Mouse (Mus musculus) left cerebral cortex, postnatal 36 days (tissue): Measurements from ENCODE around the gene Sipa1l3. TPM values are rescaled to one million over a fixed set of nuclear protein-coding genes. Genes with fewer than 3 reads are reported as not detected.

Experiments
- DNase-seq, 2 experiments: peaks; one replicate each; pipeline ENCODE4 v3.0.0; 2021 to 2022; ENCODE audit warnings: low spot score in 2 of 2, mixed read lengths in 1 of 2
- intact Hi-C: fragments of 180-260 bp; cut with DNase I; formaldehyde crosslinking; loops from one replicate; pipeline ENCODE4 v1.15.1; 2025
- total RNA-seq, 2 experiments: library from RNA; stranded (reverse); gene quantifications; 2 replicates each; pipeline ENCODE4 v1.2.3; 2021

Gene Sipa1l3
- total RNA-seq, 2 experiments from 2014 or later = 41.2 to 65.2 TPM

DNA sequence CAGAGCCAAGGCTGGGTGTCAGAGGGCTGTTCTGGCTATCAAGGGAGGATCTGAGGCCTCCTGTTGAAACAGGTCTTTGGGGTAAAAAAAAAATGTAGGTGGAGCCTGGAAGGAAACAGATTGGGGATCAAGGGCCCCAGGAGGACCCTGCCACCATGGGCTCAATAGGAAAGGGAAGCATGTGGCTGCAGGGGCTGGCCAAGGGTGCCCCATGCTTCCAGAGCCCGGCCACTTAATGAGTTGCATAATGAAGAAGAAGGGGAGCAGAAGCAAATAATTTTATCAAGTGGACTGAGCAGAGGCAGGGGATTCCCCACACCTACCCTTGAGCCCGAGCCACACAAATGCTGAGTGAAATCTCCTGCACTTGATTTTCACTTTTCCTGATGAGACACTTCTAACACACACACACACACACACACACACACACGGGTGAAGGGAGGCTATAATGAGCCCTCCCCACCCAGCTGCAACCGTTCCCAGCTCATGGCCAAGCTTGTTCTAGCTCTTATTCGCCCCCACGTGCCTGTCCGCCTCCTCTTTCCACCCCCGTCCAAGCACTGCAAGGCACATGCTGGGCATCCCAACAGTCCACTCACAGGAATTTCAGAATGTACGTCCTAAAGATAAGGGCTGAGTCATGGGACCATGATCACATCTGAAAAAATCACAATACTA lies 6.7 kb downstream of the Sipa1l3 start:
- peak; percentile 43 to 60 for DNase-seq
- intact Hi-C loops = no loop called here

DNA sequence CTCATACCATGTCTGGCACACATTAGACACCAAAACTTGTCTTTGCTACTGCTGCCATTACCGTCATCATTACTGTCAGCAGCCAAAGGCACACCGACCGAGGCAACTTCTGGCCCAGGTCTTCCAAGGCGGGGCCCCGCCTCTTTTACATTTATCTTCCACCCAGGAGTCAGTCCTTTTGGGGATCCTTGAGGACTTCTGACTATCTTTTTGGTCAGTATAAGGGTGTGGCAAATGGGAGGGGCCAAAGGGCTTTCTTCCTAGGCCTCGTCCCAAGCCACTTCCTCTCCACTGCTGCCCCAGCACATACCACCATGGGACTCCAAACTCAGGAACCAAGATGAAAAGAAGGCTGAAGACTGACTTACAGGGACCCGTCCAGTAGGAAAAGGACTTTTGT lies 9.9 kb downstream of the Sipa1l3 start:
- no peak for DNase-seq
- intact Hi-C loops = no loop called here

DNA sequence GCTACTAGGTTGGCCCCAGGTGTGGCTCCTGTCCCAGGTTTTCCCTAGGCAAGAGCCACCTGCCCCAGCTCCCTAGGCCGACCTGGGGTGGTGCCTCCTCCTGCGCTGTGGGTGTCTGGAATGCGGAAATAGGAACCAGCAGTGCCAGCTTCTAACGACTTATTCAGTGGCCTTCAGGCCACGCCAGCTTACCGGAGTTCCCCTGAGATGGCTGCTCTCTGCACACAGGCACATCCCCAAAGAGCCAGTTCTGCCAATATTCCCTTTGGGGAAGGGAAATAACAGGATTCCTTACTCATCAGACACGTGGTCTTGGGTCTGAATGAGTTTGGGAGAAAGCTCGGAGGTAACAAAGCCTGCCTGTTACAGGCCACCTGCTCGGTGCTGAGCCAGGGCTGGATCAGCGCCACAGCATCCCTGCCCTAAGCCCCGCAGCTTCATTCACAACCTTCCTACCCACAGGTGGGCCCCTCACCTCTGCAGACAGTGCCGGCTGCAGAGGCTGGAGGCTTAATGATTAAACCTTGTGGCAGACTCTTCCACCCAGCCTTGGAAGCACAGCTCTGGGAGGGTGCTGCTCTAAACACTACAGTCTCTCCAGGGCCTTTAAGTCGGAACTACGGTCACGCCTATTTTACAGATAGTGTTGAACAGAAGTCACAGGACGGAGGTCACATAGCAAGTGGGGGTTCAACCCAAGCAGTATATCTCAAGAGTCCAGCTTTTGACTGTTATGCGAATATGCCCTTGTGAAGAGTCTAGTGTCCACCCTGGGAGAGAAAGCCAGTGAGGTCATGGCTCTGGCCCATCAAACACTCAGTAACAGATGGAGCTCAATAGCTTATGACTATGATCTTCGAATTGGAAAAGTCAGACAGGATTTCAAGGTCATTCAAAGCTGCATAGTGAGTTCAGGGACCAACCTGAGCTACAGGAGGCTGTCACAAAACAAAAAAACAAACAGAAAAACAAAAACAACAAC lies 12.8 kb downstream of the Sipa1l3 start:
- no peak for DNase-seq
- intact Hi-C loops = no loop called here

DNA sequence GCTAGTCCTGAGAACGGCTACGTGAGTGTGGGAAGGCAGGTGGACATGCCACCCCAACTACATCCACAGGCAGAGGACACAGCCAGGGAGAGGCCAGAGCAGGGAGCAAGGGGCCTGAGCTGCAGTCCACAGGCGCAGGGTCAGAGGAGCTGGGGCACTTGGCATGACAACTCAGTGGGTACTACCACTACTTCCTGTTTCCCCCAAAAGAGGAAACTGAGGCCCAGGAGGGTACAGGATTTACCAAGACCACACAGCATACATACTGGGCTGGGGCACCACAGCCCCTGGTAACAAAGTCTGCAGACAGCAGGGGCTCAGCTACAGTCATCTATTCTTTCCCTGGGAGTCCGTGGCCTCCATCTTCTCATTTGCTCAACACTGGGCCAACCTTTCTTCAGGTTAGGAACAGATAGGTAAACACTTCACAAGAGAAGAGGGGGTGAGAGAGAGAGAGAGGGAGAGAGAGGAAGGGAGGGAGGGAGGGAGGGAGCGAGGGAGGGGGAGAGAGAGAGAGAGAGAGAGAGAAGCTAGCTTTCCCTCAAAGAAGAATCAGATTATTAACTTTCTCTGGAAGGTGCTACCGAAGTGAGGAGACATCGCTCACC lies 13.7 kb downstream of the Sipa1l3 start:
- intact Hi-C loops = no loop called here

DNA sequence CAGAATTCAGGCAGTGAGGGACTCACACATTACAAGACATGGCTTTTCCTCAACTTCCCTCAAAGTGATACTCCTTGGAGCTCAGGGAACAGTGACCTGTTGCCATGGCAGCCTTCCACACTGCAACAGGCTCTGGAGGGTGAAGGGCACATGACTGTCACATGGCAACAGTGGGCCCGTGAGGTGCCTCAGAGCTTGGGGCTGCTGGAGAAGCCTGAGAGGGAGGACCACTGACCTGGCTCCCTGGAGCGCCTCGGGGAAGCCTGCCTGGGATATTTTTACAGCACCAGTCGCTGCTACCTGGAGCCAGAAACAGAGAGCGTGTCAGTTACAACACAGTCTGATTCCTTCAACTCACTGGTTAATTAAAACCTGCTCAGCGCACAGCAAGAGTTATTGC lies 14.8 kb downstream of the Sipa1l3 start:
- intact Hi-C loops = no loop called here
- DNase-seq = no peak

More for the DNA sequence above, 13.7 kb downstream of the Sipa1l3 start:
- DNase-seq = no peak

DNA sequence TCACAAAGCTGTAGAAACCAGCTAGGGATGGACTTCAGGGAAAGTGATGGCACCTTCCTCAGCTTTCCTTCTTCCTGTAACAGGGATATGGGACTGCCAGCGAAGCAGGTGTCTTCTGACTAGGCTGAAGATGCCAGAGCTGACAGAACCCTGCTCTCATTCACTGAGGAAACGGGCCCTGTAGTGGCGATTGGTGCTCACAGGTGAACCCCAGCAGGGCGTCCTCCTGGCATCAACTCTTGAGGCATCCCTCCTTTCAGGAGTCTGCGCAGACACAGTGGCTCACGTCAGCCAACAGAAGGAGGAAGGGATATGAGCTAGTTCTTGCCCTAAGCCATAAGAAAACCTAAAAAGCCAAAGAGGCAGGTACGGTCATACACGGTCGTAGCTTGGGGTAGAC lies 17.2 kb downstream of the Sipa1l3 start:
- intact Hi-C loops = no loop called here

DNA sequence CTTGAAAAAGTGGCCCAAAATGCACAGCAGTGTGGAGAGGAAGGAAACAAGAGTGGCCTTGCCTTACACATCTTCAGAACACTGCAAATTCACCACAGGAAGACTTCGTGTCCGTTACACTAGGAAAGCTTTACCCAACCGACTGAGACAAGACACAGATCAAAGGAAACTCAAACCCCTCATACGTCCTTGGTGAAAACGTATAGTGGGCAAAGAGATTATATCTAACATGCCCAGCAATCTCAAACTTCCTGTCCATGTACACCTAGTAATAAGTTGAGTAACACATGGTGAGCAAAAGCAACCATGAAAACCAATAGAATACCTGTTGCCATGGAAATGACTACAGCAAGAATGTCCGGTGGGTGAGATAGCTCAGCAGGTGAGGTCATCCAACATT lies 19.4 kb downstream of the Sipa1l3 start:
- intact Hi-C loops = no loop called here

More for the DNA sequence above, 17.2 kb downstream of the Sipa1l3 start:
- DNase-seq = no peak

DNA sequence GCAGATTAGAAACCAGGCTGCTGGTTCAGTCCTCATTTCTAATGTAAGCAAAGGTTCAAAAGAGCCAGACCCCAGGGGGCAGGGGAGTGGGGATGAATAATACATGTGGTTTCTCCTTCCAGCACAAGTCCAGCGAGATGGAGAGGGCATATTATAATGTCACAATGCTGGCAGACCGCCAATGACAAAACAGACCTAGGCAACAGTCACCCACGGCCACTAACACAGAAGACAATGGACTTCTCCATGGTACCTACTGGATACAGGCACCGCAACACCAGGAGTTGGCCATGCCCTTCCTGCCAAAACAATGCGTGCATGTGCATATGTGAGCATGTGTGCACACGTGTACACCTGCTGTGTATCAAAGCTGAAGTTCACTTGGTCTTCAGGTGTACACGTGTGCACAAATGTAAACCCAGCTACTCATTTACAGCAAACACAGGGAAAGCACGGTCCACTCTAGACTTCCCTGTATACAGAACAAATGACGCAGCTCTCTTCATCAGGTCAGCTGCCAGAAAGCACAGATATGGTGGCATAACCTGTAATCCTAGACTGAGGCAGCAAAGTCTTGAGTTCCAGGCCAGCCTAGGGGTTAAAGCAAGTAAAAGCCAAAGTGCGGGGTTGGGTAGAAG lies 21.4 kb downstream of the Sipa1l3 start:
- no peak for DNase-seq
- intact Hi-C loops = no loop called here

More for the DNA sequence above, 19.4 kb downstream of the Sipa1l3 start:
- no peak for DNase-seq

DNA sequence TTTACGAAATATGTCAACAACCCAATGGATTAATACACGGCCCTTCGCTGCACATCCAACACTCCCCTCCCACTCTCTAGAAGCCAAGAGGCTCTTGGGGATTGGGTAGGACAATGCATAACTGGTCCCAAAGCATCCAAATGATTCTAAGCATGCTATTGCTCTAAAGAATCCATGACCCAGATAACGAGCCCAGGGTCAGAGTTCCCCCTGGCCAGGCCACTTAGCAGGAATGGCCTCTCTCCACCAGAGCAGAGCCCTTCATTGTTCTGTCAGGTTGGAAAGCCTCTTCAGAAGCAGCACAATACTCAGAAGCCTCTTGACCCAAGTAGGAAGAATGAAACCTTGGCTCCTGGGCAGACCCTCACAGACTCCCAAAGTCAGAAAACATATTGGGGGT lies 22.1 kb downstream of the Sipa1l3 start:
- intact Hi-C loops = no loop called here
- DNase-seq = no peak

DNA sequence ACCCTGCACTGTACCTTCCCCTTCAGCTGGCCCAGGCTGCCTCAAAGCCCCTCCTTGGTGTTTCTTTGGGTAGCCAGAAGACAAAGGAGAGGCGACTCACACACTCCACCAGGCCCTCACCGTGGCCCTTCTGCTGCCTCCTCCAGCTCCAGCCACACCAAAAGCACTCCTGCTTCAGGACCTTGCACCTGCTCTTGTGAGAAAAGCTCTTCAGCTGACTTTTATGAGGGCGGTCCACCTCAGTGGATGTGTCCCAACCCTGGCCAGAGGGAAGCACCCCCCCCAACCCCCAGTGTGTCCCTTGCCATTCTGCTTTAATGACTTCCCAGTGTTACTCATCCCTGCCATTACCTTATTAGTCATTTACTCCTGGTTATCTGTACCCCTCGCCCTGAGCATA lies 22.6 kb downstream of the Sipa1l3 start:
- no peak for DNase-seq
- intact Hi-C loops = no loop called here

DNA sequence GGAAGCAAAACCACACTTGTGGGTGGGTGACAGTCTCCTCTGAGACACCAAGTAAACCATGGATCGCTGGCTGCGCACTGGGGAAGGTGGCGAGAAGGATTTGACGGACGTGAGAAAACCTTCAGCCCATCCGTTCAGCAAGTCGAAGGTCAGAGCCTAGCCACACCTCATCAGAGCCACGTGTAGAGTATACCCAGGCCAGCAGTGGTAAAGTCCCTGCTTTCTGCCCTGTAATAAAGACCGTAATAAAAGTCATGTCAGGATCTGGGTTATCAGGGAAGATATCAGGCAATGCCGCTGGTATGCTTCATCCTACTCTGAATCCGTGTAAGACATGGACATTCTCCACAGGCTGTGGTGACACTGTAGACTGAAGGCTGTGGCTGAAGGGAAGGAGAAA lies 23.6 kb downstream of the Sipa1l3 start:
- no peak for DNase-seq
- intact Hi-C loops = no loop called here

DNA sequence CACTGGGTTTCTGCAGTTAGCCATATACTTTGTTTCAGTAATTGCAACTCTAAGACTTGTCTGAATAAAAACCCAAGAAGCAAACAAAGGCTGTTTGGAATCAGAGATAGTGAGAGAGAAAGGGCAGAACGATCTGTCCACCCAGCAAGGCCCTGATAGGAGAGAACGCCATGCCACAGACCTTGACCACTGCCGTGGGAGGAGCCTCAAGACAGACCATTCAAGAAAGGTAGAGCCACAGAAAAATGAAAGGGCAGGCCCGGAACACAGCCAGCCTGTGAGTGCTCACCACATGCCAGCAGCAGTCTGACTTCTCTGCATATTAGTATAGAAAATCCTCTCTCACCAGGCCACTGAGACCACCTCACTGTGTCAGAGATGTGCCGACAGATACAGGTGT lies 24.4 kb downstream of the Sipa1l3 start:
- DNase-seq = no peak
- intact Hi-C loops = no loop called here

DNA sequence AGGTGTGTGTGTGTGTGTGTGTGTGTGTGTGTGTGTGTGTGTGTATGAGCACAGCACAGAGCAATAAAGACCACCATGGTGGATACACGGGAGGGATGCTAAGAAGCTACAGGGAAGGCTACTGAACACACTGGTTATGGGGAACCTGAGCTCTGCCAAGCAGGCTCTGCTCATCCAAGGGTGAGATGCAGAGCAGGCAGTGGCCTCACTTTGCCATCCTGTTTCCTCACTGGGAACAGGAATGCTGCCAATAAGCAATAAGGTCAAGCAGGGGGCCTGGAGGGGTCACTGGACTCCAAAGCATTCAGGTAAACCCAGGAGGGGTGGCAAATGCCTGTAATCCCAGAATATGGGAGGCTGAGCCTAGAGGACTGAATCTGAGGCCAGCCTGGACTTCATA lies 25.4 kb downstream of the Sipa1l3 start:
- no peak for DNase-seq
- intact Hi-C loops = no loop called here

DNA sequence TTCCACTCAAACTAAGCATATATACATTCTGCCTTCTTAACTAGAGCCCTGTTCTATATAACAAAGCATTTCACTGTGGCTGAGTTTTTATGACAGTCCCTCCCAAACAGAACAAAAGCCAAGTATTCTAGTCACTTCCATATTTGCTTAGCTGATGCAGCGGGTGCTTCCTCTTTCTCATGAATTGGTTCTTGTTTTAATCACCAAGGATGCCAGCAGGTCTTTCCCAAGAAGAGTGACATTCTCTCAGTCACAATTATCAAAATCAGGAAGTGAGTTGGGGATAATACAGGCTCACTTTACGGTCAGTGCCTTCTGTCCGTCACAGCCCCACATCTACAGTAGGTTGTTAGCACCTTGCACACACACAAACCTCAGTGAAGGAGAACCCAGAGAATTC lies 26.6 kb downstream of the Sipa1l3 start:
- intact Hi-C loops = no loop called here

DNA sequence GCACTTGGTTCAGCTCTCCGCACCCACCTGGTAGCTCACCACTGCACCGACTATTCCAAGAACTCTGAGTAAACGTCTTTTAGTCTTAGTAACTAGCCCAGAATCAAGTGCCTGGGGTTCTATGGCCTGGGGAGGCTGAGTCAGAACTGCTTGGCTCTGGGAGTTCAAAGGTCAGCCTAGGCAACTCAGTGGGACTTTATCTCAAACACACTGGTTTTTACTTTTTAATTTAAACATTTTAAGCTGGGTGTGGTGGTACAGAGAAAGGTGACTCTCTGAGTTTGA lies 27.0 kb downstream of the Sipa1l3 start:
- no peak for DNase-seq
- intact Hi-C loops = no loop called here

More for the DNA sequence above, 26.6 kb downstream of the Sipa1l3 start:
- DNase-seq = no peak

DNA sequence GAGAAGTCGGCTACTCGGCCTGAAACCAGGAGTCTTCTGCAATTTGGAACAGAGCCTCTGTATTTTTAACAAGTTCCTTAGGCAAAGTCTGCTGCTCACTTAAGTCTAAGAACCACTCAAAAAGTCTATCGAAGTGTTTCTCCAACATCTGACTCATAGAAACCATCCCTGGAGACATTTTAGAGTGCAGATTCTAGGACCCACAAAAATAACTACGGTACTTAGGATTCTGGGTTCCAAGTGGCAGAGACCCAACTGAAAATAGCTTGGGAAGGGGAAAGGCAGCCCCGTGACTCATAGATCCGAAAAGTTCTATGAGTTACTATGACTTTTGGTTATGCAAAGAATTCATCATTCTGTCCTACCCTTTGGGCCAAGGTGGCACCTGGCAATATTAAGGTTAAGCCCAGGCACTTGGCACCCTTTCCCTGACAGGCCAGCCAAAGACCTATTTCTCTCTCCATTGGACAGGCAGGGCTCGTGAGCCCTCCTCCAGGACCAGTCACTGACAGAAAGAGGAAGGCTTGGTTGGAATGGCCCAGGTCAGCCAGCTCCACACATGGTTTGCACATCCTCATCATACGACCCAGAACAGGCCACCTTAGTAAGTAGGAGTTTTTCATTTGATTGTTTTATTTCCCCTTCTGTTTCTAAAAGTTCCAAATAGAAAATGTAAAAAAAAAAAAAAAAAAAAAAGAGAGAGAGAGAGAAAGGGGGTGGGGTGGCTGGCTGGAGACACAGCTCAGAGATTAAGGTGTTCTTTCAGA lies 27.6 kb downstream of the Sipa1l3 start:
- intact Hi-C loops = no loop called here

DNA sequence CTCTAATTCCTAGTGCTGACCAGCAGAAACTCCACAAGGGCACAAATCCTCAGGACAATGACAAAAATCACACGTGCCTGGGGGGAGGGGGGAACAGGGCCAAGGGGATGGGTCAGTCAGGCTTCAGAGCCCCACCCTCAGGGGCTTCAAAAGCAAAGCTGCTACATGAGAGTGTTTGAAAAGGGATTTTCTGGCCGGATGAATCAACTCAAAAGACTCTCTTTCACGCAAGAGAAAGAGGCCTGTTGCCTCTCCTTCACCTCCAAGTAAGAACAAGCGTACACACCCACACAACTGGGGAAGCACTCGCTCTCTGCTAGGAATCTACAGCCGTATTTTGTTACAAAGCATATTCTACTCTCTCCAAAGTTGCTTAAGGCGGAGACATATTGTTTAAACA lies 28.6 kb downstream of the Sipa1l3 start:
- intact Hi-C loops = no loop called here
- no peak for DNase-seq

More for the DNA sequence above, 27.6 kb downstream of the Sipa1l3 start:
- DNase-seq = no peak

DNA sequence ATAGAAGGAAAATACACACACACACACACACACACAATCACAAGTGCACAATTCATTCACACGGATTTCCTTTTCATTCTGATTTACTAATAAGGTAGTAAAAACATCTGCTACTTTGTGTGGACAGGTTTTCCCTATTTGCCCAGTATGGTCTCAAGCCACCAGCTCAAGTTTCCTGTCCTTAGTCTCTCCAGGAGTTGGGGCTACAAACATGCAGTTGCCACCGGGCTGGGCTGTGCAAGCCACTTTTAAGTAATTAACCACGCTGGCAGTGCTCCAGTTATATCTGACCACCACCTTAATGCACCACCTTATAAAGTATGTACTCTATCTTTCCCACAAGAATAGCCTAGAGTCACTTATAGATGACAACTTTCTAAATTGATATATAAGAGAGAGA lies 29.1 kb downstream of the Sipa1l3 start:
- intact Hi-C loops = no loop called here
- DNase-seq = no peak

DNA sequence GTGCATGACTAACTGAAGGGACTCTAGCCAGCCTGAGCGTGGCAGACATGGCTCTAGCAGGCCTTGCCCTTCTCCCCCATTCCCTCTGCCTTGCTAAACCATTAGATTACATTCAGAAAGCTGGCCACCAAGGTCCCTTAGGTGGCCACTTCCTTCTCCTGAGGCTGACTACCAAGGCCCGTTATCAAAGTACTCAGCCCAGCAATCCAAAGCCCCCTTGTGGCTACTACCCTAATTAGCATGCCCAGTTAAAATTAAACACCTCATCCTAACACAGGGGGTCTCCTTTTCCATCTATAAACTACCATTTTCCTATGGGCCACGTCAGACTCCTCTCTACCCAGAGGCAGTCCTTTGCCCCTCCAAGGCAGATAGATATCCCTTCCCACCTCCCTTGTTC lies 31.7 kb downstream of the Sipa1l3 start:
- DNase-seq = no peak
- intact Hi-C loops = no loop called here

DNA sequence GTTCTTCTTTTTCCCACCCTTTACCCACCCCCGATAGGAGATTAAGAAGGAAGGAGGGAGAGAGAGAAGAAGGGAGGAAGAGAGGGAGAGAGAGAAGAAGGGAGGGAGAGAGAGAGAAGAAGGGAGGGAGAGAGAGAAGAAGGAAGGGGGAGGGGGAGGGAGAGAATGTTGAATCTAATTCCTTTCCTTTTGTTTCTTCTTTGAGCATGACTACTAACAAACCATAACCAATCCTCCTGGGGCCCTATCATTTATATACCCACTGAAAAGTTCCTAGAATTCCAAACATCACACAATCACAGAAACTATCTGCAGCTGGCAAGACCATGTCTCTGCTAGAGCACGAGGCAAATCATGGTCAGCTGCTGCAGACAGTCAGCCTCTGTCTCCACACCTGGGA lies 32.7 kb downstream of the Sipa1l3 start:
- no peak for DNase-seq
- intact Hi-C loops = no loop called here
